Mouse (Mus musculus): Measurements from ENCODE around the gene Gpr39. TPM values are rescaled to one million over a fixed set of nuclear protein-coding genes. Genes with fewer than 3 reads are reported as not detected.

Gpr39 gene
- polyA plus RNA-seq, 1 experiment from 2014 or later, result 3.3 TPM

GRCm38 (mm10) chr1:125662660-125663059 lies 14.1 kb upstream of the Gpr39 start:
- DNase-seq, result no peak
- H3K4me3 ChIP-seq (replicated peaks), result no peak overlapping the region
- no peaks in the 10 kb centered on the region for H3K27me3 ChIP-seq
- H3K36me3 ChIP-seq, result no peaks in the 10 kb centered on the region
- 36% methylated on average over 5 of the region's 5 CpGs for WGBS (ENCODE audit: insufficient replicate concordance)
- H3K4me1 ChIP-seq (replicated peaks), result peaks cover 6% of the 10 kb centered on the region; the same call in 1 of the 2 replicates
- no peak overlapping the region for H3K4me2 ChIP-seq
- no peak for ATAC-seq (ENCODE audit: low read depth)
- H3K27ac ChIP-seq, result no peak overlapping the region
- no peak overlapping the region for H3K9ac ChIP-seq
- H3K9me3 ChIP-seq (replicated peaks), result no peaks in the 10 kb centered on the region

GRCm38 (mm10) chr1:125663104-125663503 lies 13.7 kb upstream of the Gpr39 start:
- 7% methylated on average over 4 of the region's 4 CpGs for WGBS (ENCODE audit: insufficient replicate concordance)
- DNase-seq, result no peak

GRCm38 (mm10) chr1:125665127-125665637 lies 11.6 kb upstream of the Gpr39 start:
- no peak overlapping the region for H3K9ac ChIP-seq
- H3K36me3 ChIP-seq, result no peaks in the 10 kb centered on the region
- H3K4me3 ChIP-seq (replicated peaks), result no peak overlapping the region
- peaks cover 6% of the 10 kb centered on the region; the same call in 1 of the 2 replicates for H3K4me1 ChIP-seq (replicated peaks)
- no peak for ATAC-seq (ENCODE audit: low read depth)
- H3K4me2 ChIP-seq, result no peak overlapping the region
- DNase-seq, result no peak
- H3K9me3 ChIP-seq (replicated peaks), result no peaks in the 10 kb centered on the region
- no peaks in the 10 kb centered on the region for H3K27me3 ChIP-seq
- WGBS (ENCODE audit: insufficient replicate concordance), result 64% methylated on average over 5 of the region's 5 CpGs
- H3K27ac ChIP-seq, result no peak overlapping the region

More at GRCm38 (mm10) chr1:125663104-125663503, 13.7 kb upstream of the Gpr39 start:
- no peak overlapping the region; the same call in 1 of the 2 replicates for H3K27ac ChIP-seq
- no peak overlapping the region for H3K4me2 ChIP-seq
- no peaks in the 10 kb centered on the region for H3K27me3 ChIP-seq
- peak; percentile 61 for ATAC-seq (ENCODE audit: low read depth)
- no peaks in the 10 kb centered on the region for H3K36me3 ChIP-seq
- H3K9ac ChIP-seq, result no peak overlapping the region
- H3K4me3 ChIP-seq (replicated peaks), result no peak overlapping the region
- H3K9me3 ChIP-seq (replicated peaks), result no peaks in the 10 kb centered on the region
- H3K4me1 ChIP-seq (replicated peaks), result peaks cover 6% of the 10 kb centered on the region; the same call in 1 of the 2 replicates

- H3K36me3 ChIP-seq, result no peaks in the 10 kb centered on the region
- H3K4me1 ChIP-seq (replicated peaks), result no peaks in the 10 kb centered on the region
- ATAC-seq (ENCODE audit: low read depth) (no peak), DNase-seq (no peak)
- H3K27me3 ChIP-seq, result no peaks in the 10 kb centered on the region
- no peak overlapping the region for H3K27ac ChIP-seq
- H3K4me2 ChIP-seq, result no peak overlapping the region
- no peaks in the 10 kb centered on the region for H3K9me3 ChIP-seq (replicated peaks)
- WGBS (ENCODE audit: insufficient replicate concordance), result 65% methylated on average over 5 of the region's 5 CpGs
- no peak overlapping the region for H3K4me3 ChIP-seq (replicated peaks)
- H3K9ac ChIP-seq, result no peak overlapping the region
Measured at GRCm38 (mm10) chr1:125669035-125669434, 7.8 kb upstream of the Gpr39 start.

GRCm38 (mm10) chr1:125675186-125675585 lies 1.6 kb upstream of the Gpr39 start:
- Histone ChIP-seq H3K9me3 (replicated peaks) (no peaks in the 10 kb centered on the region), H3K36me3 (no peaks in the 10 kb centered on the region), H3K4me1 (replicated peaks) (peaks cover 10% of the 10 kb centered on the region), H3K4me2 (no peak overlapping the region), H3K9ac (no peak overlapping the region), H3K27me3 (no peaks in the 10 kb centered on the region), H3K27ac (no peak overlapping the region), H3K4me3 (replicated peaks) (no peak overlapping the region)
- WGBS (ENCODE audit: insufficient replicate concordance), result 67% methylated on average over 1 of the region's 1 CpGs
- DNase-seq (no peak), ATAC-seq (ENCODE audit: low read depth) (no peak)

GRCm38 (mm10) chr1:125677286-125677685 lies 491 bp downstream of the Gpr39 start:
- ATAC-seq (ENCODE audit: low read depth), result no peak
- WGBS (ENCODE audit: insufficient replicate concordance), result 59% methylated on average over 5 of the region's 5 CpGs
- DNase-seq, result no peak

GRCm38 (mm10) chr1:125679522-125680077 lies 2.8 kb downstream of the Gpr39 start:
- H3K4me2 ChIP-seq, result peak overlapping the region; percentile 33
- WGBS (ENCODE audit: insufficient replicate concordance), result 59% methylated on average over 4 of the region's 4 CpGs
- no peak for ATAC-seq (ENCODE audit: low read depth)
- no peaks in the 10 kb centered on the region for H3K27me3 ChIP-seq
- H3K9ac ChIP-seq, result no peak overlapping the region
- no peaks in the 10 kb centered on the region for H3K9me3 ChIP-seq (replicated peaks)
- H3K27ac ChIP-seq, result no peak overlapping the region
- no peaks in the 10 kb centered on the region for H3K36me3 ChIP-seq
- H3K4me3 ChIP-seq (replicated peaks), result no peak overlapping the region
- peaks cover 17% of the 10 kb centered on the region for H3K4me1 ChIP-seq (replicated peaks)
- no peak for DNase-seq

More at GRCm38 (mm10) chr1:125677286-125677685, 491 bp downstream of the Gpr39 start:
- no peaks in the 10 kb centered on the region for H3K9me3 ChIP-seq (replicated peaks)
- peaks cover 11% of the 10 kb centered on the region for H3K4me1 ChIP-seq (replicated peaks)
- no peaks in the 10 kb centered on the region for H3K36me3 ChIP-seq
- H3K27ac ChIP-seq, result peak overlapping the region; percentile 58; the same call in 1 of the 2 replicates
- peak overlapping the region; percentile 49 for H3K4me3 ChIP-seq (replicated peaks)
- H3K4me2 ChIP-seq, result peak overlapping the region; percentile 52
- no peak overlapping the region for H3K9ac ChIP-seq
- H3K27me3 ChIP-seq, result no peaks in the 10 kb centered on the region

GRCm38 (mm10) chr1:125684423-125684822 lies 7.6 kb downstream of the Gpr39 start:
- no peak overlapping the region for H3K9ac ChIP-seq
- no peak overlapping the region for H3K4me2 ChIP-seq
- no peak for DNase-seq
- peaks cover 13% of the 10 kb centered on the region; the same call in 1 of the 2 replicates for H3K4me1 ChIP-seq (replicated peaks)
- no peaks in the 10 kb centered on the region for H3K9me3 ChIP-seq (replicated peaks)
- H3K4me3 ChIP-seq (replicated peaks), result no peak overlapping the region
- ATAC-seq (ENCODE audit: low read depth), result no peak
- no peaks in the 10 kb centered on the region for H3K36me3 ChIP-seq
- WGBS (ENCODE audit: insufficient replicate concordance), result 38% methylated on average over 3 of the region's 3 CpGs
- H3K27me3 ChIP-seq, result no peaks in the 10 kb centered on the region
- no peak overlapping the region for H3K27ac ChIP-seq

GRCm38 (mm10) chr1:125685304-125685703 lies 8.5 kb downstream of the Gpr39 start:
- Histone ChIP-seq H3K36me3 (no peaks in the 10 kb centered on the region), H3K27ac (no peak overlapping the region), H3K9ac (no peak overlapping the region), H3K4me1 (replicated peaks) (0 out of 2 replicates have a peak, but pooled peaks cover 9% of the 10 kb centered on the region), H3K9me3 (replicated peaks) (no peaks in the 10 kb centered on the region), H3K4me3 (replicated peaks) (no peak overlapping the region), H3K27me3 (no peaks in the 10 kb centered on the region), H3K4me2 (no peak overlapping the region)
- 61% methylated on average over 1 of the region's 1 CpGs for WGBS (ENCODE audit: insufficient replicate concordance)
- DNase-seq (no peak), ATAC-seq (ENCODE audit: low read depth) (no peak)

- Histone ChIP-seq H3K27ac (no peak overlapping the region), H3K4me2 (no peak overlapping the region), H3K4me3 (replicated peaks) (no peak overlapping the region), H3K9me3 (replicated peaks) (no peaks in the 10 kb centered on the region), H3K36me3 (no peaks in the 10 kb centered on the region), H3K4me1 (replicated peaks) (0 out of 2 replicates have a peak, but pooled peaks cover 9% of the 10 kb centered on the region), H3K9ac (no peak overlapping the region), H3K27me3 (no peaks in the 10 kb centered on the region)
- DNase-seq (no peak), ATAC-seq (ENCODE audit: low read depth) (no peak)
- WGBS (ENCODE audit: insufficient replicate concordance), result 70% methylated on average over 13 of the region's 13 CpGs
Measured at GRCm38 (mm10) chr1:125687701-125688420, 11.1 kb downstream of the Gpr39 start.

- Histone ChIP-seq H3K4me1 (replicated peaks) (no peaks in the 10 kb centered on the region), H3K9ac (no peak overlapping the region), H3K27ac (no peak overlapping the region), H3K9me3 (replicated peaks) (no peaks in the 10 kb centered on the region), H3K4me2 (no peak overlapping the region), H3K36me3 (no peaks in the 10 kb centered on the region), H3K4me3 (replicated peaks) (no peak overlapping the region), H3K27me3 (no peaks in the 10 kb centered on the region)
- DNase-seq (no peak), ATAC-seq (ENCODE audit: low read depth) (no peak)
Measured at GRCm38 (mm10) chr1:125693541-125693940, 16.7 kb downstream of the Gpr39 start.

All from liver, embryonic 13.5 days (tissue).